Mouse (Mus musculus) kidney, adult 8-10 months (tissue): ENCODE measurements around the gene 4430402I18Rik.
A peak's percentile ranks its signal among the peaks of the same experiment; 100 is the strongest.

Experiments
- DNase-seq, 2 experiments: peaks; one replicate each; pipeline ENCODE4 v3.0.0; 2022

The 4430402I18Rik gene

DNA sequence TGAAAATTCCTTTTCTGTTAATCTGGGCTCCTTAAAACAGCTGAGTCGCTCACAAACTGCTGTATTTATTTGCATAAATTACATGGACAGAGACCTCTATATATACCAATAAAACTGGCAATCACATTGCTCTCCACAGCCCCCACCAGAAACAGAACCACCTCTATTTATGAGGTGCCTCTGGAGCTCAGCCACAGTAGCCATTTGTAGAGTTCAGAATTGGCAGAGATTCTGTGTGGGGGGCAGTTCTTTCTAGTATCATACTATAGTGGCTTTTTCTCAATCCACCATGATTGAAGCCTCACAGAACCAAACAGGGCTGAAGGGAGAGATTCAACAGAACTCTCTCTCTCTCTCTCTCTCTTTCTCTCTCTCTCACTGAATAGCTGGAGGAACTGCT lies 71.0 kb downstream of the 4430402I18Rik start:
- no peak for DNase-seq

DNA sequence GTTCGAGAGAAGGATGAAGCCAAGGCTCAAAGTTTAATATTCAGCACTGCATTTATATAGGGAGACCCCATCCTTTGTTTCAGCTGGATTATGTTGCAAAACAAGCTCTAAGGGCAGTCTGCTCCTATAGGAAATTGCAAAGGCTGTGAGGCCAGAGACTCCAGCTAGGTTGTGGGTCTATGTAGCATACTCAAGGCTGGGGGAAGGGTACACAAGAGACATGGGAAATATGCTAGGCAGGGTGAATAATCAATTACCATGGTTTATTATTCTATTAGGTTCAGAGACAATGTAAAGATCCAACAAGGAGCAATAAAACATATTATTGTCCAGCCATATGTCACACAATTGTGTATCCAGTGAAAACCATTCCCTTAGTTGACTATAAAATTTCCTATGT lies 75.7 kb downstream of the 4430402I18Rik start:
- no peak for DNase-seq

DNA sequence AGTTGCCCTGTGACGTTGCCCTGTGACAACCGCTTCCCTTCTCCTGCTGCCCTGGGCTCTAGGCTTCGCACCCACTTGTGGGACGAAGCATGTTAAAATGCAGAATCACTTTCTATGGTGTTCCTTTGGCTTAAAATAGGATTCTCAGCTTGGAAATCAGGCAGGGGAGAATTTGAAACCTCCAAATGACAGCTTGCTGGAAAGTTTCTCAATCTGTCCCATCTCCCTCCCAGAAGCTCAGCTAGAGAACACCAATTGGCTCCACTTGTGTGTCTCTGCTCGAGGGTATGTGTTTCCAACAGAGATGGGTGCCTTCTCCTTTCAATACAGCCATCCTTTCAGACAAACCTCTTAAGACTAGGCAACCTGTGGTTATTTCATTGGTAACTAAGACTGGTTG lies 76.4 kb downstream of the 4430402I18Rik start:
- no peak for DNase-seq

DNA sequence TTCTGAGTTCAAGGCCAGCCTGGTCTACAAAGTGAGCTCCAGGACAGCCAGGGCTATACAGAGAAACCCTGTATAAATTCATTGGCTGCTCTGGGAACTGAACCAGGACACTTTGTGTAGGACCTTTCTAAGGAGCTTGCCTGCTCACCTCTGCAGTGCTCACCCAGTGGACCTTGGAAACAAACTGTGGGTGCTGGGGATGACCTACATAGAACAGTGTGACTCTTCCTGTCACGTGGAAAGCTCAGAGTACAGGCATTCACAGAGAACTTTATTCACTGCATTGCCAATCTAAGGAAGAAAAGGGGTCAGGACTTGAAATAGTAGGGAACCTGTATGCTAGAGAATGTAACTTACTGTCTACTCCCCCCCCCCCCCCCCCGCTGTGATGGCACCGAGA lies 78.3 kb downstream of the 4430402I18Rik start:
- peak; percentile 50 to 62 for DNase-seq

DNA sequence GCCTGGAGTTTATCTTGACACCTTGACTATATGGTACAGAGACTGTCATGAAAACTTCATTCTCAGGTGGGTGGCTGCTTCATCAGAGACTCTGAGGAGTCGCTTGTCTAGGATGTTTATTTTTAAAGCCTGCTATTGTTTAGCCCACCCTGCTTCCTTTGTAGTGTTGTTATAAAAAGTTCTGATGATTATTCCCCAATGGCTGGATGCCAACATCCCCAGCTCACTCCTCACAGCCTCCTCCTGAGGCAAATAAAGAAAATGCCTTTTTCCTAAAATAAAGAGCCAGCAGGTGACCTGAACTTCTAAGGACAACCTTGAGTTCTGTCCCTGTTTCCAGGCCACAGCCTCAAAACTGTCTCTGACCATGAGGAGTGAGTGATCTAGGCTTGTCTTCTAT lies 79.1 kb downstream of the 4430402I18Rik start:
- no peak for DNase-seq

DNA sequence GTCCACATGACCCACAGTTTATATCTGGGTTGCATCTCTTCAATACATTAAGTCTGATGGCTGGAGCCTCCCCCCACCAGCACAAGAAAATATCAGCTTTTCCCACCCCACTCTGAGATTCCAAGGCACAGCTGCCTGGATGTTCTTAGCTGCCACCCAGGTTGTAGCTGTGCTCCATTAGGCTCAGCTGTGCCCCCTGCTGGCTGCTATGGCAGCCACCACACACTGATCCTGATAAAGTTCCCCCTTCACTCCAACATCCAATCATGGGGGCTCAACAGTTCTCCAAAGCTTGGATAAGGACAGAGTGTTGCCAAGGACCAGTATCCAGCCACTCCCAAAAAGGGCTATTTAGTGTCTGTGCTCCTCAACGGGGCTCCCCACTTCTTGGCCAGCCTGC lies 84.5 kb downstream of the 4430402I18Rik start:
- DNase-seq: peak in 1 of 2 experiments; percentile 42

DNA sequence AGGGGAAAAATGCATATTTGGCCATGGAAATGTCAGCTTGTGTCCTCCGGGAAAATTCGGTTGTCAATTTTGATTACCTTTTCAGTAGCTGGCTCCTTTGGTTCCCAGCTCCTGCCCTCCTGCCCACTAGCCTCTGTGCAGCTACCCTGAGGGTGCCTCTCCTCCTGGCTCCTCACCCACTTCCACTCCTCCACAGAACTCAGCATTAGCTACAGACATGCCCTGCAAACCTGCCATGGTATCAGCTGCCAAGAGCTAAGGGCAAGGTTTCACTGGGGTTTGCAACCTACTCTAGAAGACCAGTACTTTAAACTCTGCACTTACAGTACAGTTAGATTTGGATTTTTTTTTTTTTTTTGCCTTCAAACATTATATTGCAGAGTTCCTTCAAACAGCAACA lies 88.1 kb downstream of the 4430402I18Rik start:
- peak; percentile 45 to 58 for DNase-seq

DNA sequence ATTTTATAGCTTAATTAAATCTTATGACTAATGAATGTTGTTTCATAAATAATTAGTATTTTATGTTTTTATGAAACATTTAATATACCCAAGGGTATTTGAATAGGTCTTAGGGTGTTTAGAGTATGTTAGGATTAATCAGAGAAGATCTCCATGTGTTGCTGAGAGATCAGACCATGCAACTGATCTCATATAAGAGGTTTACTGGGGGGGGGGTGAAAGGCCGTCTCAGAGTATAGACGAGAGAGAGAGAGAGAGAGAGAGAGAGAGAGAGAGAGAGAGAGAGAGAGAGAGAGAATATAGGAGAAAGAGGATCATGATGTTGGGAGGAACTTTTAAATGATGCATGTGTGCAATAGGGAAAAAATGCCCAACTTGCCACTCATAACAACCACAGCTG lies 97.2 kb downstream of the 4430402I18Rik start:
- DNase-seq: no peak

DNA sequence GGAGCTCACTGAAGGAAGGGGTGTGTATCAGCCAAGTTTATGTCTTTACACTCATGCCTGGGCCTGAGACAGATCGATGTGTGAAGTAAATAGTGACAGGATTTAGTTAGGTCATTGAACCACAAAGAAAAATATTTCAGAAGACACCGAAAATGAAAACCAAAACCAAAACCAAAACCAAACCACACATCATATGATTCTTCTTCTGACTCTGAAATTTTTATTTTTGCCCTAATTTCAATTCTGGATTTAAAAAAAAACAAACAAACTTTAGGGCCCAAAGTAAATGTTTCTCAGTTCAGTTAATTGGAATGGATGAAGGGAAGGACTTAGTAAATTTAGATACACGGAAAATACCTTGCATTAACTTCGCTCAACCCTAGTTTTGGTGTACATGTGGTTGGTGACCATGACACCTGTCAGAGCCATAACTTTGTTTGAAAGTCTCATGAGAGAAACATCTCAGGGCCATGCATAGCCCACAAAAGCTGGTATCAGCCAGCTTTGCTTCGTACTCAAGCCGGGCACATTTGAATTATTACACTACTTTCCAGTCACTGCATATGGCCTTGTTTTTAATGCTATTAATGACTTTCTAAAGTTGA lies 98.2 kb downstream of the 4430402I18Rik start:
- DNase-seq: no peak

DNA sequence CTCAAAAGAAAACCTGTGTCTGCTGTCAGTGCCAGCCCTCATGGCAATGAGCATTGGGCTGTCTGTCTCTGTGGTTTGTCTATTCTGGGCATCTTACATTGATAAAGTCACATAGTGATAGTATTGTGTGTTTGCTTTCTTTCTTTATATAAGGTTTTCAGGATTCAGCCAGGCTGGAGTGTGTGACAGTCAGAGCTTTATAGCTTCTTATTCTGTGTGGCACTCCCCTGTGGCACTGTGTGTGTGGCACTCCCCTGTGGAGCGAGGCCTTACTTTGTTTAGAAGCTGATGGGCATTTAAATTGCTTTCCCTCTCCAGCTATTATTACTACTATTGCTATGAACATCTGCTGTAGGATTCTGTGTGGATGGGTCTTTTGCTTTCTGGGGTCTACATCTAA lies 102.1 kb downstream of the 4430402I18Rik start:
- DNase-seq: no peak

DNA sequence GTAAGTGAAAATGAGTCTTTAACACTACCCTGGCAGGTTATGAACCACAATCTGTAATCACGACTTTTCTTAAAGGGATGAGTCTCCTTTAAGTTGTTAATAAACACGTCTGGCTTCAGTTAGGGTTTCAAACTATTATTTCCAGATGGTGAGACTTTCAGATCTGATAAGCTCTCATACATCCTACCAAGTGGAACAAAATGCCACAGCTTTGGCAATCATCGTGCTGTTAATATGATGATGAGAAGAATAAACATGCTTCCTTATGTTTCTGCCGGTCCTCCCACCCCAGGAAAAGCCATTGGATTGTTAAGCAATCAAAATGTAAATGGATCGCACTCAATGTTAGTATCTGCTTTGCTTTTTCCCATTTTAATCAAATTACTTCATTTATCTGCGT lies 102.6 kb downstream of the 4430402I18Rik start:
- DNase-seq: no peak

DNA sequence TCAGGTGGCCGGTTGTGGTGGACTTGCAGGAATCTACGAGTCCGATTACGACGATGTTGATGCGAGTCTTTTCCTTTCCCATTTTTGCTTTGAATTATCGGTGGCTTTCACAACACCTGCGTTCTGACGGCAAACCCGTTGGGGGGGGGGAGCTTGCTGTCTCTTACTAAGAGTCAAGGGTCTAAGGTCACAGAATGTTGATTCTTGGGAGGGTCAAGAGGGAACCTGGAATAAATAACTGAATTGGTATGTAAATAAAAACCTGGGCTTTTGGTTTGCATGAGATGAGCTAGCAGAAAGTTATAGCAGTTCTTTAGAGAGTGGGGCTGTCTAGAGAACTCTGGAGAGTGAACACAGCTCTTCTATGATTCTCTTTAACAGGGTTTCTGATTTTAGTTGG lies 104.0 kb downstream of the 4430402I18Rik start:
- no peak for DNase-seq

DNA sequence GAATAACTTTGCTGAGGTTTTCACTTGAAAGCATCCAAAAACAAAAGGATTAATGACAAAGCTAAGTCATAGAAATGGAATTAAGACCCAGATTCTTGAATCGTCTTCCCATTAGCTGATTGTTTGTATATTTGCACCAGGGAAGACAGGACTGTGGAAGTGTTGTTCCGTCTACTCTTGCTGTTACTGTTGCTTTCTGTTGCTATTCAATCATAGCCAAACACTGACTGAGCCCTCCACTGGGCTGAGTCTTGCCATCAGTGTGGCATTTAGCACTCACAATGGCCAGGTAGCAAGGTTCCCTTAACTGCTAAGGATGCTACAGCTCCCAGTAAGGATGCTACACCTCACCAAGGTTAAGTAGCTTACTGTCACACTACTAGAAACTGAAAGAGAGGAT lies 107.4 kb downstream of the 4430402I18Rik start:
- no peak for DNase-seq

DNA sequence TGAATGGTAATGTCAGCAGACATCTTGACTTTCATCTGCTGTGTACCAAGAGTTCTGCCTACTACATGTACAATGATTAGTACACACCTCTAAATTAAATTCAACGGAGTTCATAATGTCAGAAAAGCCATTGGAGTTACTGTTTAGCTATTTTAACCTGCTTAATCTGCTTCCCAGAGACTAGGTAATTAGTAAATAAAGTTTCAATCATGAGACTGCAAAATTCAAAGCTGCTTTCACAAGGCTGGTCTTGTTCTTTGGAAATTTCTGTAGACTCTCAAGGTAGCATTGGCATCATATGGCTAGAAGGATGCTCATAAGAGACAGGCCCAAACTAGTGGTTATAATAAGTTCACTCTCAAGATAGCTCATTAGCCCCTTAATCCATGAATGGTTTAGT lies 112.8 kb downstream of the 4430402I18Rik start:
- no peak for DNase-seq

DNA sequence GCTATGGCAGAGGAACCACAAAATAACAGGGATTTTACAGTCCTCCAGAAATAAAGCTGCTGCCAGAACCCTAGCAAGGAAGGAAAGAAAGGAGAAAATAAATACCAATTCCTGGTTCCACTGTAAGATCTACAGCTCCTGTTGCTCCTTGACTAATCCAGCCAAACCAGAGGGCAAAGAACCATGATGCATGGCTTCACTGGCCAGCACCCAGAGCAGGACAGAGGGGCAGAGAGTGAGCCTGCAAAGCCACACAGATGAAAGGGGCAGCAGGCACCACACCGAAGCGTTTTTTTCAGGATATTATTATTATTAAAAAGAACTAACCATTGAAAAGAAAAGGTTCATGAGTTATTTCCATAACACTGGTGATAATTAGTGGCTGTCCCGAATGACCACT lies 115.6 kb downstream of the 4430402I18Rik start:
- peak in 1 of 2 experiments; percentile 28 for DNase-seq

DNA sequence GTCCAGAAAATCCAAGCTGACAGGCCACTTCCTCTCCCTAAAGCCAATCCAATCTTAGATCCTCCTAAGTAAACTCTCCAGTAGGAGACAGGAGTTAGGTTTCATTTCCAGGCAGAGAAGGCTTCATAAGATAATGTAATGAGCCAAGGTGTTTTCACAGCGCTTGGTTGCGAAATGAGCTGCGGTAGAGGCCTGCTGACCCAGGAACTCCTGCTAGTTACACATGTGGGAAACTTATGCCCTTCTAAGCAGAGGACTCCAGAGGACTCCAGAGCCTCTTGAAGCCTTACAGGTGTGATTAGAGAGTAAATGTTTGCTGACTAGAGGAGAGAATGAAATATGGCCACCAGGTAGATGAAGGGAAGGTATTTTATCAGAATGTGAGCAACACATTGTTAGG lies 117.1 kb downstream of the 4430402I18Rik start:
- no peak for DNase-seq

DNA sequence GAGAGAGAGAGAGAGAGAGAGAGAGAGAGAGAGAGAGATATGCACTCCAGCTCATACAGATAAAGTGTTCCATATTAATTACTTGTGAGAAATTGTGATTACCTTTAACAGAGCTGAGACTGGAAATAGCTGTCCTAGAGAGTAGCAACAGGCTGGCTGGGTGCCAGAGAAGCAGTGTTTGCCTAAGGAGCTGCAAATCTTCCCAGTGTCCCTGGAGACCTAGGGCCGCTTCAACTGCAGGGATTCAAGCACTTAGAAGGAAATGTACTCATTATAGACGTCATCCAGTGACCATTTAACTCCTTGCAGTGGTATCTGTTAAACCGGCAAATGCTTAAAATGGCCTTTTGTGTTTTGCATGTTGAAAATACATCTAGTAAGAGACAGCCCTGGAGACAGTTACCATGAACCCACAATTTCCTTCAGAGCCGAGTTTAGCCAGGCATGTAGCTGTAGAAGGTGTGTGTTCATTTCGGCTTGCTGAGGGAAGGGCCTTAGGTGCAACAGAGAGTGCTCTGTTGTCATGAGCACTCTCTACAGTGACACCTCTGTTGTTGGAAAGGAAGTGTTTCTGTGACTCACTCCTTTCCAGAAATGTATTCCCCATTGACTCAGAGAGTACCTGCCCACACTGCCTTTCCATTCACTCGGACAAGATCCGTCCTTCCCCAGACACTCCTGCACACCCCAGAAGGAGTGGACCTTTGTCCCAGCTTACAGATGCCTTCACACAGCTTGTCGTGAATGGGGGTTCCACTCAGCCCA lies 122.5 kb downstream of the 4430402I18Rik start:
- peak in 1 of 2 experiments; percentile 47 for DNase-seq
